Mouse (Mus musculus): Measurements from ENCODE around the gene Zdhhc17.

Gene Zdhhc17

GRCm38 (mm10) chr10:110921890-110922289 lies 88.0 kb downstream of the Zdhhc17 start:
- no peak for DNase-seq (ENCODE audit: low spot score in 2 of 2)

DNA sequence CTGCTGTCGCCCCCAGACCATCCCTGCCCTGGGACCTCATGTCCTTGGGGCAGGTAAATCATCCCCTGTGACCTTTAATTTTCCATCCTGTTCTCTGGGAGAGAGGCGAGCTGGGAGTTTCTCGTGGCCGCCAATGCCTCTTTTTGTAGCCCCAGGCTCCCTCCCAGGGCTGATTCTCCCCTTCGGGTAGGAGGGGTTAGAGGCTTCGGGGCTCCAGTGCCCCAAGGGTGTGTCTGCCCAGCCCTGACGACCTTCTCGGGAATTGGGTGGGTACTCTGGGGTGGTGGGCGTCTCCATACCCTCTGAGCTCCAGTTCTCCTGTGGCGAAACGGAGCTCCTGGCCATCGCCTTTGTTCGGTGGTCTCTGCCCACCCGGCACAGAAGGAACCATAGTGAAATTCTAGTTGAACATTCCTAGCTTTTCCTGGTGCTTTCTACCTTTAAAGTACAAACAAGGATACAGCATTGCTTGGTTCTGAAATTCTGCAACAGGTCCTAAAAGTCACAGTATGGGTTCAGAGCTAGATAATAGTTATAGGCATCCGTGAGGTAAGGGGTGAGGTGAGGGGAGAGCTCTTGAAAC lies 89.5 kb downstream of the Zdhhc17 start:
- no peak for DNase-seq (ENCODE audit: low spot score in 2 of 2)

DNA sequence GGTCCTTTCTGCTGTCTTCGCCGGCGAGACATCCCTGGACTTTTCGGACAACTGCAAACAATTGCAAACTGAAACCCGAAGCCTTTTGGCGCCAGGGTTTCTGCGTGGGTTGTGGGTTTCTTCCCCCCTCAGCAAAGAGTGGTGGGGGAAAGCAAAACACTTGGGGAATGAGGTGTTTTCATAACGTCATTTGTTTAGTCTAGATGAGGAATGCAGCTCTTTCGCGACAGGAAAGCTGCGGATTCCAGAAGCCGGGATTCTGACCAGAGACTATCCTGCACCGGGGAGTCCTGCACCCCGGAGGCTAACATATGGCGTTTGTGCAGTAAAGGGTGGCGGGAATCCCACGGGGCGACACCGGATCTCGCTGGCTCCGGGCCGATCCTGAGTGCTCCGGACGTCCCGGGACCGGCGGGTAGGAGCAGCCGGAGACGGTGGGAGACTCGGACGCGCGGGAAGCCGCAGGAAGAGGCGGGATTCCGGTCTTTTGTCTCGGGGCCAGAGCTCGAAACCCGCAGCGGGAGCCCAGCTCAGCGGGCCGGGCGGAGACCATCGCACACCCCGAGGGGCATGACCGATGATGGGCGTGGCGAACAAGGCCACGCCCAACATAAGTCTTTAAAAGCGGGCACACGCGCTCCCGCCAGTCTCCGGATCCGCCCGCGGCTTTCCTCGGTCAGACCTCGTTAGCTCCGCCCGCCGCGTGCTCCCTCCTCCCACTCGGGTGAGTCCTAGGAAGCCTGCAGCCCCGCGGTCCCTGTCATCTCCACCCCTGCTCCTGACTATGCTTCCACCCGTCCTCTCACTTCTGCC lies 90.2 kb downstream of the Zdhhc17 start, which contains the start of gene Csrp2:
Csrp2 (plus strand) TSS at position 259 of the 813 bp plus-strand sequence.
- peak; percentile 55 to 57 for DNase-seq (ENCODE audit: low spot score in 2 of 2)

GRCm38 (mm10) chr10:110918414-110919391 lies 91.2 kb downstream of the Zdhhc17 start:
- no peak for DNase-seq (ENCODE audit: low spot score in 2 of 2)

- no peak for DNase-seq (ENCODE audit: low spot score in 2 of 2)
These were observed 92.4 kb downstream of the Zdhhc17 start for GRCm38 (mm10) chr10:110917521-110917920.

DNA sequence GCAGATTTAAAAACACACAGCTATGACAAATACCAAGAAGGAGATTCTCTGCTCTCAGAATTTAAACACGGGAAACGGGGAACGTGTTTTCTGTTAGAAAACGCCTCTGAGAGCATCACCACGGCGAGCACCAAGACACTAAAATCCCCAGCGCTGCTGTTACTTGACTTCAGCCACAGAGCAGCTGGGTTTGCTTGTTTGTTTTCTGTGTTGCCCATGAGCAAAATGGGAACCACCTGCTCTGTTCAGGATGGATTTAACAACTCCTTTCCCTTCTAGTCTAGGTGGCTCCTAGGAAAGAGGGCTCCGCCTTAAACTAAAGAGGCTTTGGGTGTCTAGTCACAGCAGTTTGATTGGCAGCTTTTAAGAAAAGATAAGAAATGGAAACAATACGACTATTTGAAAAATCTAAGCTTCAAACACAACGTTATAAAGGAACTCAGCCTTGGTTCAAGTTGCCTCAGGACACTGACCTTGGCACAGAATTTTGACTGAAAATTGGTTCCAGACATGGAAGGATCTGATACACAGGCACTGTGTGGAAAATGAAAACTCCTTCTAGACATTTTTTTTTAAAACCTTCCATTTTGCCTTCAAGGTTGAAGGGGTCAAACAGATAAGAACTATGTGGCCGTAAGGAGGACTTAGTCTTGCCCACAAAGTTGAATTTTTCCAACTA lies 93.1 kb downstream of the Zdhhc17 start:
- no peak for DNase-seq (ENCODE audit: low spot score in 2 of 2)

DNA sequence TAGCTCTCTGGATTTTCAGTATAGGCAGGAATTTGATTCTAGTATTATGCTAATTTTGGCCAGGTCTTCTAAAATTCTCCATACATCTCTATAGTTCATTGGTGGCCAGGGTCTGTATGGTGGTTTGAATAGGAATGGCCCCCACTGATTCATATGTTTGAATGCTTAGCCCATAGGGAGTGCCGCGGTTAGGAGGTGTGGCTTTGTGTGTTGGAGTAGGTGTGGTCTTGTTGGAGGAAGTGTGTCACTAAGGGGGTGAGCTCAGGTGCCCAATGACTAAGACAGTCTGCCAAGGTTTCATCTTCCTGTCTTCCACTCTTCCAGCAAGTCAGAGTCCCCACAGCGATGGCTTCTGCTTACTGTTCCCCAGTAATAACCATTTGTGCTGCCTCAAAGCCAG lies 106.1 kb downstream of the Zdhhc17 start:
- DNase-seq (ENCODE audit: low spot score in 2 of 2), result no peak

DNA sequence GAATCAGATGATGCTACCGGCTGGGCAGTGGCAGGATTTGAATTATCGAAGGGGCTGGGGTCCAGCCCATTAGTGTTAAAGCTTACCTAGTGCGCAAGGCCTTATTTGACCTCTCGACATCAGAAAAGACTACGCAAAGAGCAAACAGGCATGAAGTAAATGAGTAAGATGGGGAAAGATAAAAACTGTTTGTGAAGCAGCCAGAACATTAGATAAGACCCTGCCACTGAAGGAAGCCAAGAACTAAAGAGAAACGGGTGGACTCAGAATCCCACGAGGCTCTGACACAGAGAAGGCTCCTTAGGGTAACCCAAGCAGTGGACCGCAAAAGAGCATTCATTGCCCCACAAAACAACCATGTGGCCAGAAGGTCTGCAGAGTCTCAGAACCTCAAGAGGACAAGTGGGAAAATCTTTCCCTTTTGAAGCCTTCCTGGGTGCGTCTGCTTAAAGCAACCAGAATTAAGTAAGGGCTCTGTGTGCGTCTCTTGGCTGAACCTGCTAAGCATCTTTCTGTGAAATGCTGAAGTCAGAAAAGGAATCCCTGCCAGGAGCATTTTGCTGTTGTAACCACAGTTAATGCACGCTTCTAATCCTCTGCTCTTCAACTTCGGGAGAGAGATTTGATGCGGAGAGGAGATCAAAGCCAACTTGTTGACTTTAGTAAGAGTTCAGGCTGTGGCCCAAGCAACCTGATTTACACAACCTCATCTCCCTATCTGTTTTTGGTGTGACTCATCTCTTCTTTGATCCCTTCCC lies 110.0 kb downstream of the Zdhhc17 start:
- no peak for DNase-seq (ENCODE audit: low spot score in 2 of 2)
